Mouse (Mus musculus) heart, adult 2 months (tissue): ENCODE measurements around the gene Anapc7.
A peak's percentile ranks its signal among the peaks of the same experiment; 100 is the strongest.

Experiments
- CTCF ChIP-seq: fragments of 200-600 bp; IDR thresholded peaks from 2 replicates; pipeline ENCODE4 v1.8.1; 2022; ENCODE audit warnings: antibody characterized with exemption, mild to moderate bottlenecking, moderate library complexity
- EP300 ChIP-seq: fragments of 200-500 bp; IDR thresholded peaks from 2 replicates; pipeline ENCODE4 v1.6.1; 2011; ENCODE audit warnings: low read depth, low read length, control low read depth; ENCODE audit not compliant: insufficient read depth
- POLR2A ChIP-seq: fragments of 200-500 bp; IDR thresholded peaks from 2 replicates; pipeline ENCODE4 v1.6.1; 2011; ENCODE audit warnings: mild to moderate bottlenecking, low read depth, low read length, control low read depth; ENCODE audit not compliant: insufficient read depth

- no peak for TF ChIP-seq CTCF
- TF ChIP-seq POLR2A = peak; percentile 55
- TF ChIP-seq EP300 = peak; percentile 96
Observed at GRCm38 (mm10) chr5:122396791-122397190, 24.7 kb upstream of the Anapc7 start.
